Mouse (Mus musculus) forebrain, embryonic 16.5 days (tissue): Measurements from ENCODE around the gene Dync2h1. TPM values are rescaled to one million over a fixed set of nuclear protein-coding genes. Genes with fewer than 3 reads are reported as not detected.
"Not testable (repeated sequence)": the region's sequence is repeated elsewhere in the genome, so short reads cannot be mapped to it uniquely, and the experiment has no call there.

Experiments
- ATAC-seq: fragments of 200-750 bp; cut with Nextera tagmentation; 2 replicates; pipeline ENCODE4 v1.8.0; 2017; ENCODE audit warnings: mild to moderate bottlenecking, moderate library complexity
- H3K27ac ChIP-seq: fragments of 300-500 bp; sonication (generic); 2 replicates; pipeline ENCODE4 v1.5.1; 2014; ENCODE audit warnings: low read length, control low read depth
- H3K27me3 ChIP-seq: fragments of 300-500 bp; sonication (generic); replicated peaks from 2 replicates; pipeline ENCODE4 v1.6.1; 2014; ENCODE audit warnings: low read length; ENCODE audit not compliant: control insufficient read depth, insufficient read depth
- H3K36me3 ChIP-seq: fragments of 300-500 bp; sonication (generic); 2 replicates; pipeline ENCODE4 v1.6.1; 2014; ENCODE audit not compliant: control insufficient read depth, insufficient read depth
- H3K4me1 ChIP-seq: fragments of 300-500 bp; sonication (generic); replicated peaks from 2 replicates; pipeline ENCODE4 v1.6.1; 2014; ENCODE audit warnings: low read length; ENCODE audit not compliant: control insufficient read depth, insufficient read depth
- H3K4me2 ChIP-seq: fragments of 300-500 bp; sonication (generic); 2 replicates; pipeline ENCODE4 v1.6.1; 2014; ENCODE audit warnings: mild to moderate bottlenecking, low read length, control low read depth
- H3K4me3 ChIP-seq: fragments of 300-500 bp; sonication (generic); replicated peaks from 2 replicates; pipeline ENCODE4 v1.5.1; 2014; ENCODE audit warnings: mild to moderate bottlenecking, low read length, control low read depth
- H3K9ac ChIP-seq: fragments of 300-500 bp; sonication (generic); replicated peaks from 2 replicates; pipeline ENCODE4 v1.6.1; 2014; ENCODE audit warnings: low read depth, low read length, control low read depth
- H3K9me3 ChIP-seq: fragments of 300-500 bp; sonication (generic); 2 replicates; pipeline ENCODE4 v1.6.1; 2016; ENCODE audit warnings: low read length; ENCODE audit not compliant: control insufficient read depth
- WGBS: fragments of 180-500 bp; shearing (Covaris S2); extraction: QIAGEN DNeasy Blood & Tissue Kit; methylation state at CpG from one replicate; pipeline ENCODE4 v1.1.7; 2014; 5-methylcytosine and 5-hydroxymethylcytosine counted together
- polyA plus RNA-seq: library from polyadenylated mRNA; unstranded; fragments of >200 nt; fragmentation: Nextera tagmentation; extraction: Ambion mirVana; gene quantifications from 2 replicates; pipeline ENCODE4 v1.2.1, GENCODE M21; 2015

Gene Dync2h1
- polyA plus RNA-seq = 23.1 and 23.3 TPM in 2 replicates

GRCm38 (mm10) chr9:7184172-7184896 is at the start of gene Dync2h1, which contains the start of gene Dcun1d5:
Dync2h1 (minus strand) TSS chr9:7184446.
Dcun1d5 (plus strand) TSS chr9:7184520.
- H3K9me3 ChIP-seq = no peaks in the 10 kb centered on the region
- peaks cover 19% of the 10 kb centered on the region for H3K4me1 ChIP-seq
- peak; percentile 99 for ATAC-seq
- peak within 1 kb of the TSS; percentile 88 for H3K9ac ChIP-seq
- peaks cover 5% of the 10 kb centered on the region; the same call in 1 of the 2 replicates for H3K36me3 ChIP-seq
- no peaks in the 10 kb centered on the region for H3K27me3 ChIP-seq
- WGBS = under 1% methylated on average over 60 of the region's 62 CpGs
- peak within 1 kb of the TSS; percentile 94 for H3K27ac ChIP-seq
- peak within 1 kb of the TSS; percentile 86 for H3K4me3 ChIP-seq
- H3K4me2 ChIP-seq = peak within 1 kb of the TSS; percentile 82

DNA sequence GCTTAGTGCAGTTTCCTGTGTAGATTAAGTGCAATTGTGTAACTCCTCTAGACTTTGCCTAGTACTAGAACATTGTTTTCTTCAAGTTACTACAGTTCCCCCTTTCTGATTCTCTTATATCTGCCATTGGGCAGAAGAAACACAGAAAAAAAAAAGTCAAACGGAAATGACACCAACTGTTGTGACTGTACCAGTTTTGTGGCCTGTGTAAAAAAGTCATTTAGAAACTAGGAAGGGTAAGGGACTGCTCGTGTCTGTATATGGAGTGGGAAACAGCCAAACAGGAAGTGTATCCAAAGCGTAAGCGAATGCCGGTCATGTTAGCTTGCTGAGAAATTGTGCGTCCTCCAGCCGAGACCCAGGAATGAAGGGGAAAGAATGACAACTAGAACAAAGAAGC is 37.2 kb upstream of the Dync2h1 start:
- no peak for ATAC-seq
- 86% methylated on average over 7 of the region's 7 CpGs for WGBS

GRCm38 (mm10) chr9:7221024-7221423 is 36.8 kb upstream of the Dync2h1 start:
- Histone ChIP-seq H3K4me1 (no peaks in the 10 kb centered on the region), H3K27me3 (no peaks in the 10 kb centered on the region), H3K9ac (no peak overlapping the region), H3K27ac (no peak overlapping the region), H3K4me2 (no peak overlapping the region), H3K36me3 (peaks cover 3% of the 10 kb centered on the region; the same call in 1 of the 2 replicates), H3K9me3 (no peaks in the 10 kb centered on the region), H3K4me3 (no peak overlapping the region)
- no peak for ATAC-seq
- 93% methylated on average over 5 of the region's 5 CpGs for WGBS

More for the DNA sequence above, 37.2 kb upstream of the Dync2h1 start:
- Histone ChIP-seq H3K27me3 (no peaks in the 10 kb centered on the region), H3K27ac (no peak overlapping the region), H3K4me3 (no peak overlapping the region), H3K36me3 (peaks cover 3% of the 10 kb centered on the region; the same call in 1 of the 2 replicates), H3K9me3 (no peaks in the 10 kb centered on the region), H3K4me1 (no peaks in the 10 kb centered on the region), H3K9ac (no peak overlapping the region), H3K4me2 (no peak overlapping the region)

DNA sequence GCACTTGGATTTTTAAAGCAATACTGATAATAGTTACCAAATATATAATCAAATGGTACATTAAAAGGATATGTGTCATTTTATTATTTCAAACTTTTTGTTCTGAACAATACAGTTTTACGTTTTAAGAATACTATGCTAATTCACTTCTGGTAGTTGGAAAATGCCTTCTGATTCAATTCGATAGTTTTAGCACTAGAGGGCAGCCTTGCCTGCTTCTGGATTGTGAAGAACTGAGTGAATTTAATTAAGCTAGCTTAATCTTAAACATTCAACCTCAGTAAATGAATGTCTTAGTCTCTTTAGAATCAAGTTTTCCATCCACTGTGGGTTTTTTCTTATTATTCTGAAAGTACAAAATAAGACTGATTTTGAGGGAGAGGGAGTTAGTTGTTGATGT is 32.0 kb upstream of the Dync2h1 start:
- H3K4me1 ChIP-seq = no peaks in the 10 kb centered on the region
- H3K9ac ChIP-seq = no peak overlapping the region
- H3K4me2 ChIP-seq = no peak overlapping the region
- WGBS = 42% methylated on average over 2 of the region's 2 CpGs
- no peaks in the 10 kb centered on the region for H3K27me3 ChIP-seq
- ATAC-seq = no peak; the same call in 1 of the 2 replicates
- no peaks in the 10 kb centered on the region for H3K9me3 ChIP-seq
- H3K27ac ChIP-seq = no peak overlapping the region
- H3K4me3 ChIP-seq = no peak overlapping the region
- H3K36me3 ChIP-seq = peaks cover 5% of the 10 kb centered on the region

GRCm38 (mm10) chr9:7190694-7191093 is 6.4 kb upstream of the Dync2h1 start:
- not testable (repeated sequence) for H3K4me3 ChIP-seq, H3K4me1 ChIP-seq, H3K4me2 ChIP-seq, H3K9ac ChIP-seq, H3K27me3 ChIP-seq, ATAC-seq, H3K27ac ChIP-seq, H3K9me3 ChIP-seq, H3K36me3 ChIP-seq
- 97% methylated on average over 3 of the region's 3 CpGs for WGBS

- Histone ChIP-seq H3K4me2 (peak overlapping the region; percentile 71), H3K9me3 (no peaks in the 10 kb centered on the region), H3K9ac (peak overlapping the region; percentile 88), H3K36me3 (peaks cover 3% of the 10 kb centered on the region; the same call in 1 of the 2 replicates), H3K27ac (peak overlapping the region; percentile 94), H3K4me3 (peak overlapping the region; percentile 86), H3K27me3 (no peaks in the 10 kb centered on the region), H3K4me1 (peaks cover 19% of the 10 kb centered on the region)
- peak; percentile 73 for ATAC-seq
- under 1% methylated on average over 29 of the region's 31 CpGs for WGBS
These were observed 648 bp upstream of the Dync2h1 start for GRCm38 (mm10) chr9:7184897-7185291.

DNA sequence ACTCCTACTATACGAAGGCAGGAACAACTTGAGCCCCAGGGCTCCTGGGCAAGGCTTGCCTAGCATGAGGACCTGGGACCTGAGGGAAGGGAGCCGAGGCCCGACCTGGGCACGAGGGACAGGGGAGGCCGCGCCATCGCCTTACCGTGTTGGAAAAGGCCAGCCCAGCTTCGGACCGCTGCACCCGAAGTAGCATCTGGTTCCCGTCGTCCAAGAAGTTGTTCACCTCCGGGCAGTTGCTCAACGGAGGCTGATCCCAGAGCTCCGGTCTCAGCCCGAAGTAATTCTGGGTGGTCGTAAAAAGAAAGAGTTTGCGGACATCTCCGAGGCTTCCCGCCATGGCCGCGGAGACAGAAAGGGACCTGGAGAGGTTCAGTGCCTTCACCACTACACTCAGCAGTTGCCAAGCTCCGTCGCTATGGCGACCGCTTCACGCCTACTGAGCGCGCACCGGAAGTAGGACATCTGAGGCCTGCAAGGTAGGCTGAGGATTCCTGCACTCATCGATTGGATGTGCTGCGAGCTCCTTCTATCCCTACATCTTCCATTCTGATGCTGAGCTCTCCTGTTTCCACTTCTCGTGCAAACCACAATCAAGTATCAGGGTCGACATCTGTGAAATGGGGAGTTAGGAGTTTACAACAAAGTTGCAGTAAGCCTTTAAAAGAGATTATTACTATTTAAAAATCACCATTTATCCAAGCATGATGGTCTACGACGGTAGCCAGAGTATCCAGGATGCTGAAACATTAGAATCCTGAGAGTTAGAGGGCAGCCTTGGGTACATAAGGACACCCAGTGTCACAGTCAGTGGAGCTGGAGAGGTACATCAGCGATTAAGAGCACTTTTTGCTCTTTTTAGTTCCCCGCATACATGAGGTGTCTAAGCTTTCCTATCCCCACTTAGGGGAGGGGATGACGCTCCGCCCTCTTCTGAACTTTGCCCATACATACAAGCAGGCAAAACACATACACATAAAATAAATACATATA is 7.3 kb downstream of the Dync2h1 start:
- H3K9me3 ChIP-seq = no peaks in the 10 kb centered on the region
- H3K27me3 ChIP-seq = no peaks in the 10 kb centered on the region
- ATAC-seq = peak; percentile 100
- peaks cover 4% of the 10 kb centered on the region for H3K4me1 ChIP-seq
- peaks cover 8% of the 10 kb centered on the region; the same call in 1 of the 2 replicates for H3K36me3 ChIP-seq
- 0 out of 2 replicates have a peak overlapping the region, but pooled peaks have one; percentile 7 for H3K27ac ChIP-seq
- H3K4me2 ChIP-seq = peak overlapping the region; percentile 90
- peak overlapping the region; percentile 74 for H3K9ac ChIP-seq
- WGBS = 10% methylated on average over 41 of the region's 41 CpGs
- H3K4me3 ChIP-seq = peak overlapping the region; percentile 72

GRCm38 (mm10) chr9:7173756-7174155 is 10.5 kb downstream of the Dync2h1 start:
- Histone ChIP-seq H3K27ac (no peak overlapping the region), H3K9ac (no peak overlapping the region), H3K36me3 (0 out of 2 replicates have a peak, but pooled peaks cover 2% of the 10 kb centered on the region), H3K4me2 (no peak overlapping the region), H3K4me3 (no peak overlapping the region), H3K4me1 (peaks cover 4% of the 10 kb centered on the region), H3K9me3 (no peaks in the 10 kb centered on the region), H3K27me3 (no peaks in the 10 kb centered on the region)
- ATAC-seq = no peak
- WGBS = 97% methylated on average over 1 of the region's 1 CpGs
